Mouse (Mus musculus): Measurements from ENCODE around the gene Wfdc9. TPM values are rescaled to one million over a fixed set of nuclear protein-coding genes. Genes with fewer than 3 reads are reported as not detected.

Gene Wfdc9
- polyA plus RNA-seq, 1 experiment from 2014 or later: not detected

GRCm38 (mm10) chr2:164600179-164600578, 56.2 kb downstream of the Wfdc9 start:
- 70% methylated on average over 3 of the region's 3 CpGs for WGBS
- ATAC-seq: no peak
- Histone ChIP-seq H3K4me3 (replicated peaks; ENCODE audit: low read length) (no peak overlapping the region), H3K27me3 (replicated peaks; ENCODE audit: control insufficient read depth, insufficient read depth, low read length) (no peaks in the 10 kb centered on the region), H3K4me2 (ENCODE audit: low read length) (no peak overlapping the region), H3K27ac (ENCODE audit: low read length) (no peak overlapping the region), H3K36me3 (ENCODE audit: control insufficient read depth, insufficient read depth) (no peaks in the 10 kb centered on the region), H3K4me1 (replicated peaks; ENCODE audit: control insufficient read depth, insufficient read depth, low read length) (no peaks in the 10 kb centered on the region), H3K9ac (replicated peaks; ENCODE audit: low read depth, low read length) (no peak overlapping the region), H3K9me3 (ENCODE audit: control insufficient read depth, low read length) (no peaks in the 10 kb centered on the region)

Other genes starting within 250 kb of the Wfdc9 start
- 5.1 and 8.2 TPM in 2 replicates for gene Sdc4, start 212.7 kb downstream of the Wfdc9 start, polyA plus RNA-seq (2015; fragmentation: Nextera tagmentation; extraction: Ambion mirVana)
- 69.5 and 76.9 TPM in 2 replicates for gene Sys1, start 199.6 kb downstream of the Wfdc9 start, polyA plus RNA-seq (2015; fragmentation: Nextera tagmentation; extraction: Ambion mirVana)
- gene Gm20458, start 195.6 kb downstream of the Wfdc9 start, polyA plus RNA-seq (2015; fragmentation: Nextera tagmentation; extraction: Ambion mirVana): 9.8 and 11.4 TPM in 2 replicates
- not detected in 2 replicates for gene Trp53tg5, start 182.9 kb downstream of the Wfdc9 start, polyA plus RNA-seq (2015; fragmentation: Nextera tagmentation; extraction: Ambion mirVana)
- 5.3 and 9.2 TPM in 2 replicates for gene Dbndd2, start 170.5 kb downstream of the Wfdc9 start, polyA plus RNA-seq (2015; fragmentation: Nextera tagmentation; extraction: Ambion mirVana)
- 58.6 and 68.3 TPM in 2 replicates for gene Pigt, start 159.1 kb downstream of the Wfdc9 start, polyA plus RNA-seq (2015; fragmentation: Nextera tagmentation; extraction: Ambion mirVana)
- gene Wfdc2, start 94.2 kb downstream of the Wfdc9 start, polyA plus RNA-seq (2015; fragmentation: Nextera tagmentation; extraction: Ambion mirVana): 1.4 and 3.0 TPM in 2 replicates
- not detected in 2 replicates for gene Spint3, start 83.1 kb downstream of the Wfdc9 start, polyA plus RNA-seq (2015; fragmentation: Nextera tagmentation; extraction: Ambion mirVana)
- gene Wfdc6a, start 71.1 kb downstream of the Wfdc9 start, polyA plus RNA-seq (2015; fragmentation: Nextera tagmentation; extraction: Ambion mirVana): not detected in 2 replicates
- gene Eppin, start 63.0 kb downstream of the Wfdc9 start, polyA plus RNA-seq (2015; fragmentation: Nextera tagmentation; extraction: Ambion mirVana): not detected in 2 replicates
- gene Wfdc6b, start 43.1 kb downstream of the Wfdc9 start, polyA plus RNA-seq (2015; fragmentation: Nextera tagmentation; extraction: Ambion mirVana): not detected in 2 replicates
- gene Wfdc8, start 43.0 kb downstream of the Wfdc9 start, polyA plus RNA-seq (2015; fragmentation: Nextera tagmentation; extraction: Ambion mirVana): not detected in 2 replicates
- gene Wfdc16, start 17.8 kb downstream of the Wfdc9 start, polyA plus RNA-seq (2015; fragmentation: Nextera tagmentation; extraction: Ambion mirVana): not detected in 2 replicates
- gene Wfdc10, start 537 bp downstream of the Wfdc9 start, polyA plus RNA-seq (2015; fragmentation: Nextera tagmentation; extraction: Ambion mirVana): not detected in 2 replicates
- not detected in 2 replicates for gene Wfdc11, start 17.5 kb upstream of the Wfdc9 start, polyA plus RNA-seq (2015; fragmentation: Nextera tagmentation; extraction: Ambion mirVana)
- gene Wfdc13, start 28.5 kb upstream of the Wfdc9 start, polyA plus RNA-seq (2015; fragmentation: Nextera tagmentation; extraction: Ambion mirVana): not detected in 2 replicates
- gene Spint4, start 41.9 kb upstream of the Wfdc9 start, polyA plus RNA-seq (2015; fragmentation: Nextera tagmentation; extraction: Ambion mirVana): not detected in 2 replicates
- gene Spint5, start 58.7 kb upstream of the Wfdc9 start, polyA plus RNA-seq (2015; fragmentation: Nextera tagmentation; extraction: Ambion mirVana): not detected in 2 replicates
- gene Wfdc3, start 89.3 kb upstream of the Wfdc9 start, polyA plus RNA-seq (2015; fragmentation: Nextera tagmentation; extraction: Ambion mirVana): 1.4 and 1.7 TPM in 2 replicates
- 67.5 and 72.9 TPM in 2 replicates for gene Dnttip1, start 89.4 kb upstream of the Wfdc9 start, polyA plus RNA-seq (2015; fragmentation: Nextera tagmentation; extraction: Ambion mirVana)
- 148 and 173 TPM in 2 replicates for gene Ube2c, start 113.3 kb upstream of the Wfdc9 start, polyA plus RNA-seq (2015; fragmentation: Nextera tagmentation; extraction: Ambion mirVana)
- gene Tnnc2, start 123.4 kb upstream of the Wfdc9 start, polyA plus RNA-seq (2015; fragmentation: Nextera tagmentation; extraction: Ambion mirVana): 1.1 TPM in 1 of 2 replicates, not detected in the other
- gene Snx21, start 129.2 kb upstream of the Wfdc9 start, polyA plus RNA-seq (2015; fragmentation: Nextera tagmentation; extraction: Ambion mirVana): 26.0 and 35.6 TPM in 2 replicates
- 16.3 and 19.3 TPM in 2 replicates for gene Acot8, start 148.3 kb upstream of the Wfdc9 start, polyA plus RNA-seq (2015; fragmentation: Nextera tagmentation; extraction: Ambion mirVana)
- gene Zswim3, start 148.5 kb upstream of the Wfdc9 start, polyA plus RNA-seq (2015; fragmentation: Nextera tagmentation; extraction: Ambion mirVana): 14.8 and 15.4 TPM in 2 replicates
- 24.2 and 26.8 TPM in 2 replicates for gene Zswim1, start 166.1 kb upstream of the Wfdc9 start, polyA plus RNA-seq (2015; fragmentation: Nextera tagmentation; extraction: Ambion mirVana)
- gene Spata25, start 172.0 kb upstream of the Wfdc9 start, polyA plus RNA-seq (2015; fragmentation: Nextera tagmentation; extraction: Ambion mirVana): 0.47 TPM in 1 of 2 replicates, not detected in the other
- gene Ctsa, start 176.3 kb upstream of the Wfdc9 start, polyA plus RNA-seq (2015; fragmentation: Nextera tagmentation; extraction: Ambion mirVana): 98.9 and 102 TPM in 2 replicates
- 5.9 and 7.0 TPM in 2 replicates for gene Neurl2, start 176.9 kb upstream of the Wfdc9 start, polyA plus RNA-seq (2015; fragmentation: Nextera tagmentation; extraction: Ambion mirVana)
- 45.7 and 63.9 TPM in 2 replicates for gene Pltp, start 201.1 kb upstream of the Wfdc9 start, polyA plus RNA-seq (2015; fragmentation: Nextera tagmentation; extraction: Ambion mirVana)
- gene Pcif1, start 222.7 kb upstream of the Wfdc9 start, polyA plus RNA-seq (2015; fragmentation: Nextera tagmentation; extraction: Ambion mirVana): 79.3 and 93.7 TPM in 2 replicates

Data from forebrain, embryonic 16.5 days (tissue).